15 mouse cellular contexts compared by ENCODE assay signal in genomic region chr6:115321883-115322351, GRCm38 (mm10). TPM values are rescaled to one million over a fixed set of nuclear protein-coding genes. Genes with fewer than 3 reads are reported as not detected.
DNase-seq lines count a peak whose midpoint lies in the region; ATAC-seq and TF ChIP-seq lines count a peak whose summit lies in the region.
"Had no signal": no experiment of that assay in that cellular context is flagged by ENCODE, and none has a peak within 500 bp of the region (broad histone marks: within the 10 kb centered on the region; RNA-seq: fewer than 3 reads in every experiment).

No protein-coding gene starts in this region.

- H3K4me2 ChIP-seq in forebrain, postnatal 0 days (ENCODE audit: low read depth): no peak overlapping the region
- H3K4me2 ChIP-seq in forebrain, embryonic 11.5 days (ENCODE audit: low read depth, low read length, severe bottlenecking): no peak overlapping the region
- H3K4me2 ChIP-seq: heart, embryonic 13.5 days; liver, embryonic 15.5 days had no signal

- H3K4me3 ChIP-seq in forebrain, postnatal 0 days (ENCODE audit: low read depth, low read length): no peak overlapping the region
- no peak overlapping the region for H3K4me3 ChIP-seq in forebrain, embryonic 11.5 days (ENCODE audit: low read depth, low read length)
- no peak overlapping the region for H3K4me3 ChIP-seq in lung, adult 2 months (replicated peaks; ENCODE audit: extremely low read depth, low read depth, low read length)
- H3K4me3 ChIP-seq: embryonic facial prominence, embryonic 10.5 days; heart, embryonic 13.5 days; liver, embryonic 15.5 days had no signal

- peak; percentile 38 for DNase-seq in forebrain, postnatal 0 days
- DNase-seq in forebrain, embryonic 11.5 days (ENCODE audit: low spot score): no peak
- peak; percentile 49 to 62 for DNase-seq in frontal cortex, adult 2 months (ENCODE audit: extremely low spot score in 1 of 2, low spot score in 1 of 2)
- peak; percentile 62 to 86 for DNase-seq in left cerebral cortex, postnatal 25 days (ENCODE audit: low spot score in 2 of 2)
- DNase-seq in right cerebral cortex, postnatal 14 days: peak; percentile 43
- DNase-seq in kidney, postnatal 10 days: no peak
- no peak for DNase-seq in lung, adult 2 months
- DNase-seq: cerebellum, postnatal 10 days; gastrocnemius, postnatal 14 days; kidney, postnatal 4 days; thymus, postnatal 4 days had no signal

- H3K36me3 ChIP-seq in forebrain, postnatal 0 days (ENCODE audit: insufficient read depth): no peaks in the 10 kb centered on the region
- no peaks in the 10 kb centered on the region for H3K36me3 ChIP-seq in forebrain, embryonic 11.5 days (ENCODE audit: control insufficient read depth, insufficient read depth, low read length)
- H3K36me3 ChIP-seq: embryonic facial prominence, embryonic 10.5 days; heart, embryonic 13.5 days; liver, embryonic 15.5 days had no signal

- intact Hi-C loops in left cerebral cortex, postnatal 25 days (cut with DNase I): loop anchor here (1.0 to 2.0 kb wide), 2 partner anchors 36 to 39 kb away; partner anchors contain the start of gene Pparg

- H3K9ac ChIP-seq in forebrain, postnatal 0 days: no peak overlapping the region
- no peak overlapping the region for H3K9ac ChIP-seq in forebrain, embryonic 11.5 days (ENCODE audit: low read length)
- H3K9ac ChIP-seq: heart, embryonic 13.5 days; liver, embryonic 15.5 days had no signal

- ATAC-seq in forebrain, postnatal 0 days: peak; percentile 60
- ATAC-seq in forebrain, embryonic 11.5 days (replicated peaks; ENCODE audit: low FRiP score): no peak
- no peak for ATAC-seq in megakaryocyte-erythroid progenitor cell, adult 5-6 weeks (replicated peaks; ENCODE audit: low FRiP score, low TSS enrichment, poor library complexity, severe bottlenecking)

- 50% methylated on average over 6 of the region's 6 CpGs for WGBS in forebrain, postnatal 0 days
- WGBS in forebrain, embryonic 11.5 days: 68% methylated on average over 6 of the region's 6 CpGs
- 61% methylated on average over 6 of the region's 6 CpGs for WGBS in lung, adult 2 months

- no peak for TF ChIP-seq CTCF in forebrain, postnatal 0 days (IDR thresholded peaks at IDR 0.05; ENCODE audit: low read depth)
- TF ChIP-seq CTCF in lung, adult 2 months (IDR thresholded peaks at IDR 0.05; ENCODE audit: insufficient read depth, low read length): no peak

- TF ChIP-seq POLR2A in lung, adult 2 months (IDR thresholded peaks at IDR 0.05; ENCODE audit: borderline replicate concordance, extremely low read depth, low read depth, low read length): no peak

- no peak overlapping the region for H3K27ac ChIP-seq in forebrain, postnatal 0 days (ENCODE audit: low read depth, low read length)
- H3K27ac ChIP-seq in forebrain, embryonic 11.5 days (ENCODE audit: low read depth, low read length): no peak overlapping the region
- H3K27ac ChIP-seq: embryonic facial prominence, embryonic 10.5 days; heart, embryonic 13.5 days; liver, embryonic 15.5 days had no signal

- no peaks in the 10 kb centered on the region for H3K27me3 ChIP-seq in forebrain, postnatal 0 days (ENCODE audit: insufficient read depth, low read length)
- no peaks in the 10 kb centered on the region for H3K27me3 ChIP-seq in forebrain, embryonic 11.5 days (ENCODE audit: control insufficient read depth, insufficient read depth, low read length)
- H3K27me3 ChIP-seq: liver, embryonic 15.5 days had no signal

- peaks cover 6% of the 10 kb centered on the region; the same call in 1 of the 2 replicates for H3K4me1 ChIP-seq in forebrain, postnatal 0 days (ENCODE audit: insufficient read depth)
- H3K4me1 ChIP-seq in forebrain, embryonic 11.5 days (replicated peaks; ENCODE audit: control insufficient read depth, insufficient read depth, low read length): no peaks in the 10 kb centered on the region; the same call in 1 of the 2 replicates
- no peaks in the 10 kb centered on the region for H3K4me1 ChIP-seq in lung, adult 2 months (ENCODE audit: control insufficient read depth, insufficient read depth, low read length)
- H3K4me1 ChIP-seq: embryonic facial prominence, embryonic 10.5 days; liver, embryonic 15.5 days had no signal

- H3K9me3 ChIP-seq in forebrain, postnatal 0 days (ENCODE audit: low read length): no peaks in the 10 kb centered on the region
- H3K9me3 ChIP-seq in forebrain, embryonic 11.5 days (ENCODE audit: control insufficient read depth, low read length): no peaks in the 10 kb centered on the region
- H3K9me3 ChIP-seq: embryonic facial prominence, embryonic 10.5 days; heart, embryonic 13.5 days; liver, embryonic 15.5 days had no signal

RNA-seq across cellular contexts. Expression of gene Pparg, which starts 38.8 kb away (rescaled TPM):
- total RNA-seq in forebrain, postnatal 0 days (2014; rRNA removed): 0.52 and 0.77 TPM in 2 replicates
- 0.13 and 0.30 TPM in 2 replicates for polyA plus RNA-seq in forebrain, postnatal 0 days (2015; fragmentation: Nextera tagmentation; extraction: Ambion mirVana)
- 0.43 TPM in 1 of 2 replicates, not detected in the other for polyA plus RNA-seq in forebrain, embryonic 11.5 days (2014; fragmentation: Nextera tagmentation; extraction: Ambion mirVana)
- polyA plus RNA-seq in frontal cortex, adult 2 months (2012; rRNA removed): 9.4 and 10.8 TPM in 2 replicates
- total RNA-seq in left cerebral cortex, postnatal 25 days (2021): 1 to 10 TPM; 5.5 to 6.2 TPM
- not detected in 2 replicates for total RNA-seq in megakaryocyte-erythroid progenitor cell, adult 5-6 weeks (2014; fragmentation: Nextera tagmentation)
- total RNA-seq in megakaryocyte-erythroid progenitor cell, adult 5-6 weeks (2017): not detected in 2 replicates
- polyA plus RNA-seq in lung, adult 2 months (2012; rRNA removed): 11.7 and 13.7 TPM in 2 replicates

Comparison
In these comparisons a context has a peak if more than half of its experiments do, and no peak if none do; other contexts are left out.
1. DNase-seq: peak in forebrain, postnatal 0 days (single experiment), frontal cortex, adult 2 months (2 of 2), left cerebral cortex, postnatal 25 days (2 of 2) and right cerebral cortex, postnatal 14 days (single experiment); none in forebrain, embryonic 11.5 days (single experiment), kidney, postnatal 10 days (single experiment) and lung, adult 2 months (single experiment).